Mouse (Mus musculus): ENCODE measurements at regions not wholly inside any gene's neighbourhood (a gene's known extent, or its start where the extent isn't known, plus 50 kb on each side); places are given as distances from the start of the nearest gene placed in this dataset.
A peak's percentile ranks its signal among the peaks of the same experiment; 100 is the strongest.

- H3K4me2 ChIP-seq (replicated peaks; ENCODE audit: low read depth, low read length, severe bottlenecking), result no peak overlapping the region
- H3K4me1 ChIP-seq (ENCODE audit: control insufficient read depth, insufficient read depth, low read length), result peaks cover 12% of the 10 kb centered on the region
- no peak for DNase-seq (ENCODE audit: low spot score)
- H3K27me3 ChIP-seq (ENCODE audit: control insufficient read depth, insufficient read depth, low read length), result no peaks in the 10 kb centered on the region
- WGBS, result 70% methylated on average over 4 of the region's 4 CpGs
- H3K4me3 ChIP-seq (replicated peaks; ENCODE audit: low read length), result no peak overlapping the region
- no peak for TF ChIP-seq POLR2A (IDR thresholded peaks at IDR 0.05; ENCODE audit: borderline replicate concordance, extremely low read depth, insufficient read depth, insufficient read length)
- no peaks in the 10 kb centered on the region for H3K9me3 ChIP-seq (ENCODE audit: control insufficient read depth, low read length)
- H3K9ac ChIP-seq (ENCODE audit: low read depth, low read length, severe bottlenecking), result no peak overlapping the region
- no peak for ATAC-seq (ENCODE audit: low FRiP score, low read depth)
- no peak overlapping the region for H3K27ac ChIP-seq (replicated peaks; ENCODE audit: low read depth, low read length)
- no peaks in the 10 kb centered on the region for H3K36me3 ChIP-seq (ENCODE audit: control insufficient read depth, insufficient read depth, low read length)
Measured at GRCm38 (mm10) chr6:51086347-51086746, 346.1 kb upstream of the Nfe2l3 start.

GRCm38 (mm10) chr6:51087806-51088205 lies 344.7 kb upstream of the Nfe2l3 start:
- Histone ChIP-seq H3K9ac (ENCODE audit: low read depth, low read length, severe bottlenecking) (no peak overlapping the region), H3K4me2 (replicated peaks; ENCODE audit: low read depth, low read length, severe bottlenecking) (no peak overlapping the region), H3K27ac (replicated peaks; ENCODE audit: low read depth, low read length) (no peak overlapping the region), H3K27me3 (ENCODE audit: control insufficient read depth, insufficient read depth, low read length) (no peaks in the 10 kb centered on the region), H3K4me1 (ENCODE audit: control insufficient read depth, insufficient read depth, low read length) (peaks cover 12% of the 10 kb centered on the region), H3K9me3 (ENCODE audit: control insufficient read depth, low read length) (no peaks in the 10 kb centered on the region), H3K4me3 (replicated peaks; ENCODE audit: low read length) (no peak overlapping the region), H3K36me3 (ENCODE audit: control insufficient read depth, insufficient read depth, low read length) (no peaks in the 10 kb centered on the region)
- no peak for ATAC-seq (ENCODE audit: low FRiP score, low read depth)
- DNase-seq (ENCODE audit: low spot score), result no peak
- 81% methylated on average over 2 of the region's 2 CpGs for WGBS
- TF ChIP-seq POLR2A (IDR thresholded peaks at IDR 0.05; ENCODE audit: borderline replicate concordance, extremely low read depth, insufficient read depth, insufficient read length), result no peak

- Histone ChIP-seq H3K36me3 (ENCODE audit: control insufficient read depth, insufficient read depth, low read length) (no peaks in the 10 kb centered on the region), H3K4me1 (ENCODE audit: control insufficient read depth, insufficient read depth, low read length) (peaks cover 12% of the 10 kb centered on the region), H3K4me2 (replicated peaks; ENCODE audit: low read depth, low read length, severe bottlenecking) (no peak overlapping the region), H3K4me3 (replicated peaks; ENCODE audit: low read length) (no peak overlapping the region), H3K27me3 (ENCODE audit: control insufficient read depth, insufficient read depth, low read length) (no peaks in the 10 kb centered on the region), H3K27ac (replicated peaks; ENCODE audit: low read depth, low read length) (no peak overlapping the region), H3K9ac (ENCODE audit: low read depth, low read length, severe bottlenecking) (no peak overlapping the region), H3K9me3 (ENCODE audit: control insufficient read depth, low read length) (no peaks in the 10 kb centered on the region)
- WGBS, result 35% methylated on average over 6 of the region's 6 CpGs
- peak; percentile 77 for ATAC-seq (ENCODE audit: low FRiP score, low read depth)
- no peak for DNase-seq (ENCODE audit: low spot score)
- TF ChIP-seq POLR2A (IDR thresholded peaks at IDR 0.05; ENCODE audit: borderline replicate concordance, extremely low read depth, insufficient read depth, insufficient read length), result no peak
Measured at GRCm38 (mm10) chr6:51088641-51089372, 343.7 kb upstream of the Nfe2l3 start.

GRCm38 (mm10) chr6:51093196-51093595 lies 339.3 kb upstream of the Nfe2l3 start:
- DNase-seq (ENCODE audit: low spot score) (no peak), ATAC-seq (ENCODE audit: low FRiP score, low read depth) (no peak)
- no peaks in the 10 kb centered on the region for H3K27me3 ChIP-seq (ENCODE audit: control insufficient read depth, insufficient read depth, low read length)
- H3K4me2 ChIP-seq (replicated peaks; ENCODE audit: low read depth, low read length, severe bottlenecking), result no peak overlapping the region
- H3K4me3 ChIP-seq (replicated peaks; ENCODE audit: low read length), result no peak overlapping the region
- peaks cover 3% of the 10 kb centered on the region; the same call in 1 of the 2 replicates for H3K4me1 ChIP-seq (ENCODE audit: control insufficient read depth, insufficient read depth, low read length)
- no peak for TF ChIP-seq POLR2A (IDR thresholded peaks at IDR 0.05; ENCODE audit: borderline replicate concordance, extremely low read depth, insufficient read depth, insufficient read length)
- H3K36me3 ChIP-seq (ENCODE audit: control insufficient read depth, insufficient read depth, low read length), result no peaks in the 10 kb centered on the region
- 91% methylated on average over 4 of the region's 4 CpGs for WGBS
- H3K9me3 ChIP-seq (ENCODE audit: control insufficient read depth, low read length), result no peaks in the 10 kb centered on the region
- H3K9ac ChIP-seq (ENCODE audit: low read depth, low read length, severe bottlenecking), result no peak overlapping the region
- no peak overlapping the region for H3K27ac ChIP-seq (replicated peaks; ENCODE audit: low read depth, low read length)

- ATAC-seq (ENCODE audit: low FRiP score, low read depth) (no peak), DNase-seq (ENCODE audit: low spot score) (no peak)
- TF ChIP-seq POLR2A (IDR thresholded peaks at IDR 0.05; ENCODE audit: borderline replicate concordance, extremely low read depth, insufficient read depth, insufficient read length), result no peak
- Histone ChIP-seq H3K9ac (ENCODE audit: low read depth, low read length, severe bottlenecking) (no peak overlapping the region), H3K27me3 (ENCODE audit: control insufficient read depth, insufficient read depth, low read length) (no peaks in the 10 kb centered on the region), H3K4me2 (replicated peaks; ENCODE audit: low read depth, low read length, severe bottlenecking) (no peak overlapping the region), H3K4me3 (replicated peaks; ENCODE audit: low read length) (no peak overlapping the region), H3K27ac (replicated peaks; ENCODE audit: low read depth, low read length) (no peak overlapping the region), H3K36me3 (ENCODE audit: control insufficient read depth, insufficient read depth, low read length) (no peaks in the 10 kb centered on the region), H3K4me1 (ENCODE audit: control insufficient read depth, insufficient read depth, low read length) (peaks cover 3% of the 10 kb centered on the region; the same call in 1 of the 2 replicates), H3K9me3 (ENCODE audit: control insufficient read depth, low read length) (no peaks in the 10 kb centered on the region)
- WGBS, result 69% methylated on average over 10 of the region's 10 CpGs
Measured at GRCm38 (mm10) chr6:51094304-51094703, 338.2 kb upstream of the Nfe2l3 start.

All from limb, embryonic 14.5 days (tissue).